Mouse (Mus musculus) cerebellum, adult 2 months (tissue): ENCODE results near the gene Ddr2. TPM values are rescaled to one million over a fixed set of nuclear protein-coding genes. Genes with fewer than 3 reads are reported as not detected.

ENCODE experiments used
- DNase-seq, 2 experiments: peaks; one replicate each; pipeline ENCODE4 v3.0.0; 2021
- H3K27ac ChIP-seq: fragments of 200-500 bp; 2 replicates; pipeline ENCODE4 v1.5.1; 2012; ENCODE audit warnings: low read length, control low read depth, inconsistent platforms; ENCODE audit not compliant: insufficient read depth
- H3K27me3 ChIP-seq: fragments of 200-500 bp; 2 replicates; pipeline ENCODE4 v1.6.1; 2012; ENCODE audit warnings: inconsistent platforms, mild to moderate bottlenecking, low read length, moderate library complexity; ENCODE audit not compliant: control insufficient read depth, insufficient read depth
- H3K4me1 ChIP-seq: fragments of 200-500 bp; 2 replicates; pipeline ENCODE4 v1.6.1; 2011; ENCODE audit warnings: low read length; ENCODE audit not compliant: control insufficient read depth, insufficient read depth
- H3K4me3 ChIP-seq: fragments of 200-500 bp; replicated peaks from 2 replicates; pipeline ENCODE3; 2011; ENCODE audit warnings: mild to moderate bottlenecking, low read depth, low read length, control low read depth; ENCODE audit not compliant: insufficient read depth
- CTCF ChIP-seq: fragments of 200-500 bp; IDR thresholded peaks from 2 replicates; pipeline ENCODE4 v1.5.1; 2011; ENCODE audit warnings: low read depth, mild to moderate bottlenecking, control low read depth, low read length, moderate library complexity, borderline replicate concordance; ENCODE audit not compliant: insufficient read depth
- POLR2A ChIP-seq: fragments of 200-500 bp; IDR thresholded peaks from 2 replicates; pipeline ENCODE4 v1.6.1; 2011; ENCODE audit warnings: low read length, control low read depth, borderline replicate concordance; ENCODE audit not compliant: insufficient read depth
- WGBS: fragments of 180-500 bp; shearing (Covaris S2); methylation state at CpG from one replicate; pipeline ENCODE4 v1.1.7; 2018; 5-methylcytosine and 5-hydroxymethylcytosine counted together
- polyA plus RNA-seq: library from polyadenylated mRNA; depleted of rRNA; stranded (reverse); fragments of >200 nt; gene quantifications from 2 replicates; pipeline ENCODE4 v1.2.3, GENCODE M21; 2012

Ddr2 gene
- polyA plus RNA-seq, 1 experiment: 2.1 TPM

GRCm38 (mm10) chr1:170148536-170148935, 38.0 kb upstream of the Ddr2 start:
- DNase-seq: no peak
- WGBS: 90% methylated on average over 6 of the region's 6 CpGs
- Histone ChIP-seq H3K4me3 (no peak overlapping the region), H3K27me3 (no peaks in the 10 kb centered on the region), H3K4me1 (no peaks in the 10 kb centered on the region), H3K27ac (no peak overlapping the region)
- no peak for TF ChIP-seq CTCF
- TF ChIP-seq POLR2A: no peak

GRCm38 (mm10) chr1:170147651-170148448, 37.3 kb upstream of the Ddr2 start:
- TF ChIP-seq POLR2A (no peak), CTCF (no peak)
- 80% methylated on average over 9 of the region's 9 CpGs for WGBS
- Histone ChIP-seq H3K27ac (no peak overlapping the region), H3K4me3 (no peak overlapping the region), H3K4me1 (no peaks in the 10 kb centered on the region), H3K27me3 (no peaks in the 10 kb centered on the region)
- DNase-seq: no peak

GRCm38 (mm10) chr1:170145606-170146005, 35.0 kb upstream of the Ddr2 start:
- TF ChIP-seq POLR2A (no peak), CTCF (no peak)
- Histone ChIP-seq H3K27ac (no peak overlapping the region), H3K27me3 (no peaks in the 10 kb centered on the region), H3K4me1 (no peaks in the 10 kb centered on the region), H3K4me3 (no peak overlapping the region)
- DNase-seq: no peak
- WGBS: 88% methylated on average over 4 of the region's 4 CpGs

- no peak for DNase-seq
- no peaks in the 10 kb centered on the region for H3K27me3 ChIP-seq
- H3K27ac ChIP-seq: no peak overlapping the region
- no peaks in the 10 kb centered on the region for H3K4me1 ChIP-seq
- H3K4me3 ChIP-seq: no peak overlapping the region
- TF ChIP-seq CTCF: no peak
- no peak for TF ChIP-seq POLR2A
- 92% methylated on average over 8 of the region's 8 CpGs for WGBS
Measured at GRCm38 (mm10) chr1:170142256-170142871, 31.8 kb upstream of the Ddr2 start.

- H3K27me3 ChIP-seq: no peaks in the 10 kb centered on the region
- no peaks in the 10 kb centered on the region for H3K4me1 ChIP-seq
- H3K4me3 ChIP-seq: no peak overlapping the region
- no peak overlapping the region for H3K27ac ChIP-seq
- 93% methylated on average over 5 of the region's 5 CpGs for WGBS
- no peak for TF ChIP-seq POLR2A
- no peak for TF ChIP-seq CTCF
- DNase-seq: no peak
Measured at GRCm38 (mm10) chr1:170141626-170142025, 31.1 kb upstream of the Ddr2 start.

GRCm38 (mm10) chr1:170136351-170137009, 25.9 kb upstream of the Ddr2 start:
- Histone ChIP-seq H3K27me3 (no peaks in the 10 kb centered on the region), H3K27ac (no peak overlapping the region), H3K4me3 (no peak overlapping the region), H3K4me1 (no peaks in the 10 kb centered on the region)
- 13% methylated on average over 7 of the region's 7 CpGs for WGBS
- peak; percentile 63 to 78 for DNase-seq
- TF ChIP-seq CTCF (peak; percentile 77), POLR2A (no peak)

- no peak for TF ChIP-seq CTCF
- TF ChIP-seq POLR2A: no peak
Measured at GRCm38 (mm10) chr1:170134264-170134663, 23.7 kb upstream of the Ddr2 start.

GRCm38 (mm10) chr1:170130962-170131361, 20.4 kb upstream of the Ddr2 start:
- Histone ChIP-seq H3K27ac (no peak overlapping the region), H3K4me3 (no peak overlapping the region), H3K4me1 (no peaks in the 10 kb centered on the region), H3K27me3 (no peaks in the 10 kb centered on the region)
- 84% methylated on average over 3 of the region's 3 CpGs for WGBS
- no peak for DNase-seq
- TF ChIP-seq CTCF (no peak), POLR2A (no peak)

More at GRCm38 (mm10) chr1:170134264-170134663, 23.7 kb upstream of the Ddr2 start:
- H3K27me3 ChIP-seq: no peaks in the 10 kb centered on the region
- H3K4me3 ChIP-seq: no peak overlapping the region
- no peak overlapping the region for H3K27ac ChIP-seq
- no peak for DNase-seq
- H3K4me1 ChIP-seq: no peaks in the 10 kb centered on the region
- 84% methylated on average over 8 of the region's 8 CpGs for WGBS
